Mouse (Mus musculus) midbrain, postnatal 0 days (tissue): ENCODE data around the gene Ldah. TPM values are rescaled to one million over a fixed set of nuclear protein-coding genes. Genes with fewer than 3 reads are reported as not detected.

ENCODE experiments used
- ATAC-seq: fragments of 200-750 bp; cut with Nextera tagmentation; 2 replicates; pipeline ENCODE4 v1.8.0; 2017; ENCODE audit warnings: moderate number of reproducible peaks, mild to moderate bottlenecking, moderate TSS enrichment, moderate library complexity; ENCODE audit not compliant: low FRiP score
- DNase-seq: peaks from one replicate; pipeline ENCODE4 v3.0.0-alpha.2; 2015; ENCODE audit warnings: low spot score
- H3K27ac ChIP-seq: fragments of 300-500 bp; sonication (generic); 2 replicates; pipeline ENCODE4 v1.5.1; 2014; ENCODE audit warnings: low read depth, mild to moderate bottlenecking, low read length, mixed read lengths
- H3K27me3 ChIP-seq: fragments of 300-500 bp; sonication (generic); 2 replicates; pipeline ENCODE4 v1.6.1; 2014; ENCODE audit warnings: low read length, control low read depth, mixed read lengths; ENCODE audit not compliant: insufficient read depth
- H3K36me3 ChIP-seq: fragments of 300-500 bp; sonication (generic); 2 replicates; pipeline ENCODE4 v1.6.1; 2014; ENCODE audit warnings: low read length, control low read depth, mixed read lengths; ENCODE audit not compliant: insufficient read depth
- H3K4me1 ChIP-seq: fragments of 300-500 bp; sonication (generic); 2 replicates; pipeline ENCODE4 v1.6.1; 2014; ENCODE audit warnings: mild to moderate bottlenecking, control low read depth, antibody characterized with exemption, low read length, mixed read lengths; ENCODE audit not compliant: insufficient read depth
- H3K4me2 ChIP-seq: fragments of 300-500 bp; sonication (generic); 2 replicates; pipeline ENCODE4 v1.6.1; 2014; ENCODE audit warnings: low read depth, mild to moderate bottlenecking, low read length, mixed read lengths; ENCODE audit not compliant: poor library complexity, severe bottlenecking
- H3K4me3 ChIP-seq: fragments of 300-500 bp; sonication (generic); 2 replicates; pipeline ENCODE4 v1.5.1; 2014; ENCODE audit warnings: low read depth, mild to moderate bottlenecking, low read length, moderate library complexity
- H3K9ac ChIP-seq: fragments of 300-500 bp; sonication (generic); replicated peaks from 2 replicates; pipeline ENCODE4 v1.6.1; 2014; ENCODE audit warnings: mild to moderate bottlenecking, low read length, moderate library complexity, mixed read lengths; ENCODE audit not compliant: poor library complexity, severe bottlenecking
- H3K9me3 ChIP-seq: fragments of 300-500 bp; sonication (generic); 2 replicates; pipeline ENCODE4 v1.6.1; 2016; ENCODE audit warnings: low read length, control low read depth
- CTCF ChIP-seq: IDR thresholded peaks from 2 replicates; pipeline ENCODE4 v1.5.1; 2016; ENCODE audit warnings: antibody characterized with exemption, mild to moderate bottlenecking
- WGBS: fragments of 180-500 bp; shearing (Covaris S2); extraction: QIAGEN DNeasy Blood & Tissue Kit; methylation state at CpG from one replicate; pipeline ENCODE4 v1.1.7; 2014; 5-methylcytosine and 5-hydroxymethylcytosine counted together
- polyA plus RNA-seq: library from polyadenylated mRNA; unstranded; fragments of >200 nt; fragmentation: Nextera tagmentation; extraction: Ambion mirVana; gene quantifications from 2 replicates; pipeline ENCODE4 v1.2.1, GENCODE M21; 2015
- total RNA-seq: library from RNA; depleted of rRNA; stranded (reverse); fragments of >200 nt; gene quantifications from 2 replicates; pipeline ENCODE4 v1.2.3, GENCODE M21; 2014

The Ldah gene
- total and polyA plus RNA-seq, 2 experiments from 2014 or later, result 52.4 to 58.7 TPM

- Histone ChIP-seq H3K36me3 (no peaks in the 10 kb centered on the region), H3K4me3 (peak within 1 kb of the TSS; percentile 41), H3K9ac (no peak within 1 kb of the TSS; the same call in 1 of the 2 replicates), H3K27me3 (peaks cover 76% of the 10 kb centered on the region), H3K4me2 (peak within 1 kb of the TSS; percentile 74), H3K9me3 (no peaks in the 10 kb centered on the region), H3K4me1 (peaks cover 5% of the 10 kb centered on the region; the same call in 1 of the 2 replicates), H3K27ac (no peak within 1 kb of the TSS)
- TF ChIP-seq CTCF, result peak; percentile 42
- ATAC-seq, result 0 out of 2 replicates have a peak, but pooled peaks have one; percentile 41
- under 1% methylated on average over 38 of the region's 53 CpGs for WGBS
- DNase-seq, result no peak
These were observed 94.0 kb downstream of the Ldah start, which contains the start of gene Gdf7 for GRCm38 (mm10) chr12:8301841-8302431. TSS of gene Gdf7 (minus strand) at chr12:8301954.

GRCm38 (mm10) chr12:8305258-8305657 is 97.4 kb downstream of the Ldah start:
- DNase-seq (no peak), ATAC-seq (no peak)
- TF ChIP-seq CTCF, result no peak
- WGBS, result 41% methylated on average over 2 of the region's 2 CpGs
- H3K4me3 ChIP-seq, result no peak overlapping the region
- H3K4me2 ChIP-seq, result no peak overlapping the region
- H3K27ac ChIP-seq, result no peak overlapping the region
- peaks cover 47% of the 10 kb centered on the region for H3K27me3 ChIP-seq
- no peak overlapping the region for H3K9ac ChIP-seq
- H3K4me1 ChIP-seq, result no peaks in the 10 kb centered on the region; the same call in 1 of the 2 replicates
- no peaks in the 10 kb centered on the region for H3K36me3 ChIP-seq
- no peaks in the 10 kb centered on the region for H3K9me3 ChIP-seq

- Histone ChIP-seq H3K27me3 (peaks cover 45% of the 10 kb centered on the region), H3K9ac (no peak overlapping the region), H3K27ac (no peak overlapping the region), H3K9me3 (no peaks in the 10 kb centered on the region), H3K36me3 (no peaks in the 10 kb centered on the region), H3K4me1 (no peaks in the 10 kb centered on the region; the same call in 1 of the 2 replicates), H3K4me2 (no peak overlapping the region), H3K4me3 (no peak overlapping the region)
- WGBS, result 3% methylated on average over 5 of the region's 5 CpGs
- peak; percentile 77 for DNase-seq
- peak; percentile 95 for TF ChIP-seq CTCF
- ATAC-seq, result peak; percentile 17
These were observed 98.5 kb downstream of the Ldah start for GRCm38 (mm10) chr12:8306432-8306831.

- no peak overlapping the region for H3K27ac ChIP-seq
- H3K4me1 ChIP-seq, result no peaks in the 10 kb centered on the region; the same call in 1 of the 2 replicates
- 61% methylated on average over 1 of the region's 1 CpGs for WGBS
- DNase-seq (no peak), ATAC-seq (0 out of 2 replicates have a peak, but pooled peaks have one; percentile 25)
- H3K27me3 ChIP-seq, result peaks cover 44% of the 10 kb centered on the region
- no peak overlapping the region for H3K9ac ChIP-seq
- H3K9me3 ChIP-seq, result no peaks in the 10 kb centered on the region
- no peak overlapping the region for H3K4me2 ChIP-seq
- no peaks in the 10 kb centered on the region for H3K36me3 ChIP-seq
- TF ChIP-seq CTCF, result no peak
- no peak overlapping the region for H3K4me3 ChIP-seq
These were observed 99.0 kb downstream of the Ldah start for GRCm38 (mm10) chr12:8306910-8307309.

GRCm38 (mm10) chr12:8310992-8311391 is 103.1 kb downstream of the Ldah start:
- DNase-seq (no peak), ATAC-seq (no peak)
- Histone ChIP-seq H3K4me3 (no peak overlapping the region), H3K4me1 (peaks cover 9% of the 10 kb centered on the region), H3K9me3 (no peaks in the 10 kb centered on the region), H3K27me3 (peaks cover 13% of the 10 kb centered on the region), H3K9ac (no peak overlapping the region), H3K36me3 (no peaks in the 10 kb centered on the region), H3K4me2 (no peak overlapping the region), H3K27ac (no peak overlapping the region)
- 32% methylated on average over 17 of the region's 17 CpGs for WGBS
- TF ChIP-seq CTCF, result no peak

GRCm38 (mm10) chr12:8312266-8312665 is 104.4 kb downstream of the Ldah start:
- no peak overlapping the region for H3K9ac ChIP-seq
- no peak overlapping the region for H3K4me3 ChIP-seq
- H3K27me3 ChIP-seq, result peaks cover 13% of the 10 kb centered on the region
- H3K9me3 ChIP-seq, result no peaks in the 10 kb centered on the region
- DNase-seq, result no peak
- TF ChIP-seq CTCF, result no peak
- no peak overlapping the region for H3K27ac ChIP-seq
- H3K4me2 ChIP-seq, result no peak overlapping the region
- 91% methylated on average over 4 of the region's 4 CpGs for WGBS
- ATAC-seq, result no peak
- H3K4me1 ChIP-seq, result peaks cover 9% of the 10 kb centered on the region
- H3K36me3 ChIP-seq, result no peaks in the 10 kb centered on the region
